Mouse (Mus musculus): ENCODE data around the gene Hpca. TPM values are rescaled to one million over a fixed set of nuclear protein-coding genes. Genes with fewer than 3 reads are reported as not detected.

Gene Hpca
- polyA plus RNA-seq, 1 experiment from 2014 or later, result 0.50 TPM

GRCm38 (mm10) chr4:129081041-129081440, 40.8 kb downstream of the Hpca start:
- Histone ChIP-seq H3K27me3 (replicated peaks) (no peaks in the 10 kb centered on the region), H3K27ac (ENCODE audit: poor library complexity, severe bottlenecking) (no peak overlapping the region), H3K9ac (no peak overlapping the region), H3K4me1 (replicated peaks) (no peaks in the 10 kb centered on the region), H3K36me3 (peaks cover 66% of the 10 kb centered on the region), H3K4me2 (no peak overlapping the region), H3K4me3 (no peak overlapping the region), H3K9me3 (replicated peaks) (peaks cover 14% of the 10 kb centered on the region)
- ATAC-seq (ENCODE audit: insufficient number of reproducible peaks, low FRiP score), result no peak
- WGBS, result 85% methylated on average over 7 of the region's 7 CpGs

- WGBS, result 90% methylated on average over 9 of the region's 9 CpGs
- peaks cover 79% of the 10 kb centered on the region for H3K36me3 ChIP-seq
- ATAC-seq (ENCODE audit: insufficient number of reproducible peaks, low FRiP score), result no peak
- peaks cover 14% of the 10 kb centered on the region for H3K9me3 ChIP-seq (replicated peaks)
- no peak overlapping the region for H3K27ac ChIP-seq (ENCODE audit: poor library complexity, severe bottlenecking)
- no peaks in the 10 kb centered on the region for H3K4me1 ChIP-seq (replicated peaks)
- no peak overlapping the region for H3K4me2 ChIP-seq
- H3K27me3 ChIP-seq (replicated peaks), result no peaks in the 10 kb centered on the region
- no peak overlapping the region for H3K4me3 ChIP-seq
- H3K9ac ChIP-seq, result no peak overlapping the region
These were observed 42.7 kb downstream of the Hpca start for GRCm38 (mm10) chr4:129079126-129079525.

GRCm38 (mm10) chr4:129068848-129069247, 53.0 kb downstream of the Hpca start:
- Histone ChIP-seq H3K9me3 (replicated peaks) (no peaks in the 10 kb centered on the region), H3K4me1 (replicated peaks) (peaks cover 9% of the 10 kb centered on the region), H3K36me3 (peaks cover 5% of the 10 kb centered on the region), H3K27me3 (replicated peaks) (no peaks in the 10 kb centered on the region), H3K9ac (no peak overlapping the region), H3K27ac (ENCODE audit: poor library complexity, severe bottlenecking) (no peak overlapping the region), H3K4me2 (no peak overlapping the region), H3K4me3 (no peak overlapping the region)
- ATAC-seq (ENCODE audit: insufficient number of reproducible peaks, low FRiP score), result no peak
- WGBS, result 89% methylated on average over 4 of the region's 4 CpGs

- Histone ChIP-seq H3K4me2 (no peak overlapping the region), H3K27ac (ENCODE audit: poor library complexity, severe bottlenecking) (no peak overlapping the region), H3K36me3 (no peaks in the 10 kb centered on the region), H3K4me3 (no peak overlapping the region), H3K27me3 (replicated peaks) (no peaks in the 10 kb centered on the region), H3K9ac (no peak overlapping the region), H3K4me1 (replicated peaks) (peaks cover 13% of the 10 kb centered on the region), H3K9me3 (replicated peaks) (no peaks in the 10 kb centered on the region)
- 84% methylated on average over 5 of the region's 5 CpGs for WGBS
- no peak for ATAC-seq (ENCODE audit: insufficient number of reproducible peaks, low FRiP score)
These were observed 54.0 kb downstream of the Hpca start for GRCm38 (mm10) chr4:129067638-129068415.

DNA sequence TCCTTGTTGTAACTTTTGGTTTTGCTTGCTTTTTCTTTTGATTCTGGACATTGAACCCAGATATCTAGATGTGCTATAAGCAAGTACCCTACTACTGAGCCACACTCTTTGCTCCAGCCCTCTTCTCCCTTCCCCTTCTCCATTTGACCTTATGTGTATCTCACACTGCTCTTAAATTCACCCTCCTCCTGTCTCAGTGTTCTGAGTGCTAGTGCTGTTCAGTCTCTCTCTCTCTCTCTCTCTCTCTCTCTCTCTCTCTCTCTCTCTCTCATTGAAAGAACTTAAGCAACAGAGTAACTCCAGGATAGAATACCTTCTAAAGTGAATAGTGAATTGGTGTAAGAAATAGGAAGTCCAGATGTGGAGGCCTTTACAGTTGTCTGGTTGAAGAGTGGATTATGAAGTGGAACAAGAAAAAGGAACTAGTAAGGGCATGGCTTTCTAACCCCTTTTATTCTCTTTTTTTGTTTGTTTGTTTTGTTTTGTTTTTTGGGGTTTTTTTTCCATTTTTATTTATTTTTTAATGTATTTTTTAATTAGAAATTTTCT, 56.1 kb downstream of the Hpca start:
- Histone ChIP-seq H3K4me2 (no peak overlapping the region), H3K27ac (ENCODE audit: poor library complexity, severe bottlenecking) (no peak overlapping the region), H3K9me3 (replicated peaks) (no peaks in the 10 kb centered on the region), H3K4me3 (no peak overlapping the region), H3K36me3 (no peaks in the 10 kb centered on the region), H3K27me3 (replicated peaks) (no peaks in the 10 kb centered on the region), H3K9ac (no peak overlapping the region), H3K4me1 (replicated peaks) (0 out of 2 replicates have a peak, but pooled peaks cover 4% of the 10 kb centered on the region)
- no peak for ATAC-seq (ENCODE audit: insufficient number of reproducible peaks, low FRiP score)

- Histone ChIP-seq H3K9ac (no peak overlapping the region), H3K27ac (ENCODE audit: poor library complexity, severe bottlenecking) (no peak overlapping the region), H3K27me3 (replicated peaks) (no peaks in the 10 kb centered on the region), H3K9me3 (replicated peaks) (no peaks in the 10 kb centered on the region), H3K4me3 (no peak overlapping the region), H3K4me1 (replicated peaks) (peaks cover 12% of the 10 kb centered on the region), H3K36me3 (no peaks in the 10 kb centered on the region), H3K4me2 (no peak overlapping the region)
- no peak for ATAC-seq (ENCODE audit: insufficient number of reproducible peaks, low FRiP score)
- 67% methylated on average over 3 of the region's 3 CpGs for WGBS
These were observed 59.4 kb downstream of the Hpca start for GRCm38 (mm10) chr4:129062281-129063075.

Other genes starting within 250 kb of the Hpca start
- 5.0 and 6.1 TPM in 2 replicates for gene Trim62, start 238.5 kb downstream of the Hpca start, polyA plus RNA-seq (2016; fragmentation: Nextera tagmentation; extraction: Ambion mirVana)
- 6.8 and 7.4 TPM in 2 replicates for gene Azin2, start 159.6 kb downstream of the Hpca start, polyA plus RNA-seq (2016; fragmentation: Nextera tagmentation; extraction: Ambion mirVana)
- gene Ak2, start 130.1 kb downstream of the Hpca start, polyA plus RNA-seq (2016; fragmentation: Nextera tagmentation; extraction: Ambion mirVana), result 164 and 167 TPM in 2 replicates
- 8.1 and 8.2 TPM in 2 replicates for gene Rnf19b, start 63.8 kb downstream of the Hpca start, polyA plus RNA-seq (2016; fragmentation: Nextera tagmentation; extraction: Ambion mirVana)
- gene Tmem54, start 16.5 kb downstream of the Hpca start, polyA plus RNA-seq (2016; fragmentation: Nextera tagmentation; extraction: Ambion mirVana), result 0.24 and 0.34 TPM in 2 replicates
- 6.9 and 7.8 TPM in 2 replicates for gene Fndc5, start 15.0 kb upstream of the Hpca start, polyA plus RNA-seq (2016; fragmentation: Nextera tagmentation; extraction: Ambion mirVana)
- gene S100pbp, start 67.7 kb upstream of the Hpca start, polyA plus RNA-seq (2016; fragmentation: Nextera tagmentation; extraction: Ambion mirVana), result 21.3 and 22.6 TPM in 2 replicates
- 49.3 and 55.8 TPM in 2 replicates for gene Yars, start 67.7 kb upstream of the Hpca start, polyA plus RNA-seq (2016; fragmentation: Nextera tagmentation; extraction: Ambion mirVana)
- gene C77080, start 139.4 kb upstream of the Hpca start, polyA plus RNA-seq (2016; fragmentation: Nextera tagmentation; extraction: Ambion mirVana), result 1.2 and 1.6 TPM in 2 replicates
- gene Sync, start 165.6 kb upstream of the Hpca start, polyA plus RNA-seq (2016; fragmentation: Nextera tagmentation; extraction: Ambion mirVana), result 1.1 and 1.3 TPM in 2 replicates
- 342 TPM in 2 replicates for gene Rbbp4, start 213.3 kb upstream of the Hpca start, polyA plus RNA-seq (2016; fragmentation: Nextera tagmentation; extraction: Ambion mirVana)
- 46.7 and 51.1 TPM in 2 replicates for gene Zbtb8os, start 213.7 kb upstream of the Hpca start, polyA plus RNA-seq (2016; fragmentation: Nextera tagmentation; extraction: Ambion mirVana)

Data from heart, embryonic 12.5 days (tissue).